Mouse (Mus musculus): ENCODE measurements at regions not wholly inside any gene's neighbourhood (a gene's known extent, or its start where the extent isn't known, plus 50 kb on each side); places are given as distances from the start of the nearest gene placed in this dataset.

DNA sequence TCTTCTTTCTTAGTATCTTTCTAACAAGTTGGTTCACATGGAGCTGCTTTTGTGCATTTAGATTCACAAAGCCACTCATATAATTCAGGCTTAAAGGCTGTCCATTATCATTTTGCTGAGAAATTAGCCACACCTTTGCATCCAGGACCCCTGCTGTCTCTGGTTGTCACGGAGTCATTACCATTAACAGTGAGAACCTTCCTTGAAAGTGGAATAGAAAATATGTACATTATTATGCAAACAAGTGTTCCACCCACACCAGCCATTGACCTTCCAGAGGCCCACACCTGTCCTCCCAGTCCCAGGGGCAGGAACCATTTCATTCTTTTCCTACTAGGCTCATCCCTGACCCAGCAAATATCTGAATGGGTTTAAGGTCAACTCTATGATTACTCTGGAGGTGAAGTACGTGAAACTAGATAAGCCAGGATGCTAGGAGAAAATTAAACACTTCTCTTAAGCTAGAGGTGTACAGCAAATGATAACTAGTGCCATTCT is 68.0 kb downstream of the Ube2dnl2 start:
- Histone ChIP-seq H3K4me1 (ENCODE audit: control insufficient read depth in 1 of 2, insufficient read depth in 2 of 2, low read length in 2 of 2) (no peaks in the 10 kb centered on the region; a peak in 1 of 4 replicates), H3K27me3 (ENCODE audit: control insufficient read depth in 1 of 2, insufficient read depth in 2 of 2, low read length in 2 of 2) (no peaks in the 10 kb centered on the region), H3K4me3 (ENCODE audit: control insufficient read depth in 1 of 2, insufficient read depth in 1 of 2, low read depth in 2 of 2, low read length in 2 of 2) (no peak overlapping the region), H3K27ac (ENCODE audit: control insufficient read depth, low read depth, low read length) (no peak overlapping the region), H3K79me2 (ENCODE audit: control insufficient read depth, insufficient read depth, low read length, poor library complexity) (no peaks in the 10 kb centered on the region), H3K9ac (ENCODE audit: control insufficient read depth, low read depth, low read length, poor library complexity, severe bottlenecking) (no peak overlapping the region), H3K36me3 (ENCODE audit: control insufficient read depth in 1 of 2, insufficient read depth in 2 of 2, low read length in 2 of 2) (no peaks in the 10 kb centered on the region; a peak in 2 of 4 replicates), H3K9me3 (replicated peaks; ENCODE audit: insufficient read depth, low read length) (no peaks in the 10 kb centered on the region)
- no peak for DNase-seq (ENCODE audit: low read depth, low spot score)
- TF ChIP-seq BHLHE40 (IDR thresholded peaks at IDR 0.05; ENCODE audit: borderline replicate concordance, low read depth, low read length) (no peak), MAX (IDR thresholded peaks at IDR 0.05; ENCODE audit: low read length) (no peak)

Measured in MEL (cell line).